Mouse (Mus musculus): ENCODE results near the gene Gm20388.

GRCm38 (mm10) chr8:120532517-120533215, 622.0 kb downstream of the Gm20388 start:
- TF ChIP-seq CTCF (IDR thresholded peaks at IDR 0.05; ENCODE audit: low read depth, low read length) (no peak), GATA1 (IDR thresholded peaks at IDR 0.05; ENCODE audit: borderline replicate concordance, low read length) (no peak), TAL1 (conservative IDR thresholded peaks at IDR 0.05; ENCODE audit: low read depth, low read length) (no peak)

All from G1E (cell line).